Mouse (Mus musculus) erythroblast, embryonic 14.5 days (primary cell): ENCODE measurements around the gene Slc17a4. TPM values are rescaled to one million over a fixed set of nuclear protein-coding genes. Genes with fewer than 3 reads are reported as not detected.

Experiments
- H3K27me3 ChIP-seq: 2 replicates; pipeline ENCODE4 v1.6.1; 2012; ENCODE audit warnings: inconsistent platforms; ENCODE audit not compliant: control insufficient read depth
- H3K36me3 ChIP-seq: 2 replicates; pipeline ENCODE4 v1.6.1; 2012; ENCODE audit warnings: mild to moderate bottlenecking, inconsistent platforms; ENCODE audit not compliant: control insufficient read depth
- H3K4me1 ChIP-seq: 2 replicates; pipeline ENCODE4 v1.6.1; 2012; ENCODE audit warnings: inconsistent platforms; ENCODE audit not compliant: control insufficient read depth
- H3K4me3 ChIP-seq: replicated peaks from 2 replicates; pipeline ENCODE3; 2012; ENCODE audit warnings: moderate library complexity, mild to moderate bottlenecking, inconsistent platforms
- H3K9me3 ChIP-seq: 2 replicates; pipeline ENCODE4 v1.6.1; 2012; ENCODE audit warnings: low read length, inconsistent platforms, mixed read lengths; ENCODE audit not compliant: control insufficient read depth
- GATA1 ChIP-seq: IDR thresholded peaks from 2 replicates; pipeline ENCODE4 v1.6.1; 2012; ENCODE audit warnings: low read length, inconsistent platforms, mixed read lengths
- TAL1 ChIP-seq: IDR thresholded peaks from 3 replicates; pipeline ENCODE4 v1.6.1; 2012; ENCODE audit warnings: low read length, inconsistent platforms, mixed read lengths
- polyA plus RNA-seq: library from polyadenylated mRNA; stranded (reverse); fragments of >175 nt; gene quantifications from 2 replicates; pipeline ENCODE4 v1.2.3, GENCODE M21; 2012

Slc17a4 gene
- polyA plus RNA-seq, 1 experiment, result not detected

DNA sequence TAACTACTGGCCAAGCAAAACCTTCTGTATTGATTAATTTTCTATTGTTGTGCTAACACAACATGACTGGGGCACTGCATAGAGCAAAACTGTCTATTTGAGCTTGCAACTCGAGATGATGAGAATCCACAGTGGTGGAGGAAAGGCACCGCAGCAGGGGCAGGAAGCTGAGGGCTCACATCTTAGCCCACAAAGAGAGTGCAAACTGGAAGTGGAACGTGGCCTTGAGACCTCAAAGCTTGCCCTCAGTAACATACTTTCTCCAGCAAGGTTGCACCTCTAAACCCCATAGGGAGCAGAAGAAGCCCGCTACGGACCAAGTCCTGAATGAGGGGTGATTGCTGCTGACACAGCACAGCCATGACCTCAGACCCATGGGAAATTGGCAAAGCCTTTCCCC, 4.7 kb downstream of the Slc17a4 start:
- Histone ChIP-seq H3K4me3 (no peak overlapping the region), H3K27me3 (no peaks in the 10 kb centered on the region), H3K36me3 (no peaks in the 10 kb centered on the region), H3K4me1 (peaks cover 11% of the 10 kb centered on the region), H3K9me3 (no peaks in the 10 kb centered on the region)
- TF ChIP-seq GATA1, result no peak

DNA sequence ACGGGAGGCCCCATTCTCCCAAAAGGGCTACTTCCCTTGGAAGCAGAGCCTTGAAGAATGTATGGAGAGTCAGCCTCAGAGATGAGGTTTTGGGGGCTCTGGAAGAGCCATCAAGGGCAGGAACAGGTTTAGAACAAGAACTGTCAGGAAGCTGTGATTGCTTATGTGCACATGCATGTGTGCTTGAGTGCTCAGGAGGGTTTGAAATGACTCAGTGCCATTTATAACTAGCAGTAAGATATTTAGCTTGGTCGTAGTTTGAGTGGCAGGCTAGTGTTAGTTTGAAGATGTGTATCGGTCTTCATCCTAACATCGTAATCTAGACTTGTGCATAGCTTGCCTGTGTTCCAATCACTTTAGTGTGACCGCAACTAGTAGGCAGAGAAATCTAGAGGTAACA, 7.9 kb downstream of the Slc17a4 start:
- no peak overlapping the region for H3K4me3 ChIP-seq
- no peaks in the 10 kb centered on the region for H3K9me3 ChIP-seq
- no peak for TF ChIP-seq GATA1
- TF ChIP-seq TAL1, result no peak
- H3K27me3 ChIP-seq, result no peaks in the 10 kb centered on the region
- peaks cover 4% of the 10 kb centered on the region for H3K4me1 ChIP-seq
- no peaks in the 10 kb centered on the region for H3K36me3 ChIP-seq

DNA sequence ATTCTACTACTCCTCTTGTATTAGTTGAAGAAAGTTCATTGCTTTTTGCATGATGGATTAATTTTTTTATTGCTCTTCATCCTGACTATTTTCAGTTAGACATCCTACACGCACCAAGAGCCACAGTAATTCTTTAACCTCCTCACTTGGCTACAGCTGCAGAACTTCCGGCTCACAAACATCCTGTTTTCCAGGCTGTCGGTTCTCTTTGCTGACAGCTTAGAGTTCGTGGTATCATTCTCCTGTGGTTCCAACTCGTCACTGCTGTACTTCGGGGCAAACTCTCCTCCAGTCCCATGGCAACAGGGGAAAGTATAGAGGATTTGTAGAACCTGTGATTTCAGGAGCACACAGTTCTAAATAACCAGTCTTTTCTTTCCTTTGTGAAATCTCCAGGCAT, 16.6 kb downstream of the Slc17a4 start:
- Histone ChIP-seq H3K27me3 (no peaks in the 10 kb centered on the region), H3K36me3 (no peaks in the 10 kb centered on the region), H3K4me1 (no peaks in the 10 kb centered on the region), H3K4me3 (no peak overlapping the region), H3K9me3 (no peaks in the 10 kb centered on the region)
- no peak for TF ChIP-seq GATA1
- TF ChIP-seq TAL1, result no peak

DNA sequence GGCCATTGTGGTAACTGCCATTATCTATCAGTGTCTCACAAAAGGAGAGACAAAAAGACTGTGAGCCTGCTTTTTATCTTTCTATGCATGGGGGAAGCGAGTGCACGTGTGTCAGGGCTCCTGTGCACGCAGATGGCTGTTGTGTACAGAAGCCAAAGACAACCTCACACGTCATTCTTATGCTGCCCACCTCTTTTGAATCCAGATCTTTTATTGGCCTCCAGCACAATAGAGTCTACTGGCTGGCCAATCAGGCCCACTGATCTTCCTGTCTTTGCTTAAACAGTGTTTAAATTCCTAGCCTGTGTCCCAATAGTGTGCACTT, 21.6 kb downstream of the Slc17a4 start:
- Histone ChIP-seq H3K9me3 (no peaks in the 10 kb centered on the region), H3K4me3 (no peak overlapping the region)

DNA sequence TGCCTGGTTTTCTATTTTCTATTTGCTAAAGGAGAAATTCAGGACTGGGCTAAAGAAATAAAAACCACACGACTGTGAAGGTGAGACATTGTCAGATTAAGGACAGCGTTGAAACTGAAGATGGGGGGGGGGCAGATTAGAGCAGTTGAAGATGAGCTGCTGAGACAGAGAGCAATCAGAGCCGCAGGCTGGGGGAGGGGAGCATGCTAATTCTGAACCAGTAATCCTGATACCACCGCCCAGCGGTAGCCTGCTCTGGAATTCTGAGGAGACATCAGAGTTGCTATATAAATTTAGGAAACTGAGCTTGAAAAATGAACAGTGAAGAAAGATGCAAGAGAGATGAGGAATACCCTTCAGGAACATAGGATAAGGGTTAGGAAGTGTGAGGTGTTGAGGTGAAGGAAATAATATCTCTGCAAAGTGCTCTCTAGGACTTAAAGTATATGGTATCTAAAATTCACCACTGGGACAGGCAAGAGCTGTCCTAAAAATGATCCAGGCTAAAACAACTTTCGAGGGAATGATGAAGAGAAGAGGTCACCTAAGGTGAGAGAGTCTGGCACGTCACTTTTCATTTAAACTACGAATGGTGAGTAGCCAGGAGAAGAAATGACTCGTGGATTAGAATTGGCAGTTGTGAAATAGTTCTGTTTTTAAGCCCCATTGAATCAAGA, 22.1 kb downstream of the Slc17a4 start:
- H3K9me3 ChIP-seq, result no peaks in the 10 kb centered on the region
- no peaks in the 10 kb centered on the region for H3K4me1 ChIP-seq
- no peaks in the 10 kb centered on the region for H3K36me3 ChIP-seq
- H3K4me3 ChIP-seq, result no peak overlapping the region
- H3K27me3 ChIP-seq, result no peaks in the 10 kb centered on the region
- TF ChIP-seq TAL1 (no peak), GATA1 (no peak)

More for the DNA sequence above, 21.6 kb downstream of the Slc17a4 start:
- Histone ChIP-seq H3K27me3 (no peaks in the 10 kb centered on the region), H3K36me3 (no peaks in the 10 kb centered on the region), H3K4me1 (no peaks in the 10 kb centered on the region)
- TF ChIP-seq TAL1, result no peak
- TF ChIP-seq GATA1, result no peak

DNA sequence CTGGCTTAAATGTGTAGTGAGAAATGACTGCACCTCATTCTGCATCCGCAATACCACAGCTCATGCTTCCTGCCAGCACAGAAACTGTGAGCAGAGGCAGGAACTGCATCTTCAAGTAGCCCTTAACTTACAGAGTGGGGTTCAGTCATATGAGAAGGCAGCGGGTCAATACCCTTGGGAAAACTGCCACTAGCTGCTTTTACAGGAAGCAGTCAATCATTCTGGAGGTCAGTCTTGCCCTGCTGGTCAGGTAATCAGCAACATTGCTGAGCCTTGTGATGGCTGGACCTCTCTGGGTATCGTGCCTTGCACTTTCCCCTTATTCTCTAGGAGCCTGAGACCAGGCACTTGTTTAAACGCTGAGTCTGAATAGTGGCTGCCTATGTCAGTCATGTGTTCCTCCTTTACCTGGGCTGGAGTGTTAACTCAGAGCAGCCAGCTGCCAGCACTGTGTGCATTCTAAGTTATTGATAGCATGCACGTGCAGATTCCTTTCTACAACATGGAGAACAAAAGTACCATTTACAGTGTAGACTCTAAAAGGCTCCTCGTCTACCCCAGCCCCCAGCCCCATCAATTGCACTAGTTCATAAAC, 25.7 kb downstream of the Slc17a4 start:
- Histone ChIP-seq H3K36me3 (no peaks in the 10 kb centered on the region), H3K4me1 (peaks cover 9% of the 10 kb centered on the region), H3K9me3 (no peaks in the 10 kb centered on the region), H3K27me3 (no peaks in the 10 kb centered on the region), H3K4me3 (no peak overlapping the region)
- TF ChIP-seq GATA1 (no peak), TAL1 (no peak)

DNA sequence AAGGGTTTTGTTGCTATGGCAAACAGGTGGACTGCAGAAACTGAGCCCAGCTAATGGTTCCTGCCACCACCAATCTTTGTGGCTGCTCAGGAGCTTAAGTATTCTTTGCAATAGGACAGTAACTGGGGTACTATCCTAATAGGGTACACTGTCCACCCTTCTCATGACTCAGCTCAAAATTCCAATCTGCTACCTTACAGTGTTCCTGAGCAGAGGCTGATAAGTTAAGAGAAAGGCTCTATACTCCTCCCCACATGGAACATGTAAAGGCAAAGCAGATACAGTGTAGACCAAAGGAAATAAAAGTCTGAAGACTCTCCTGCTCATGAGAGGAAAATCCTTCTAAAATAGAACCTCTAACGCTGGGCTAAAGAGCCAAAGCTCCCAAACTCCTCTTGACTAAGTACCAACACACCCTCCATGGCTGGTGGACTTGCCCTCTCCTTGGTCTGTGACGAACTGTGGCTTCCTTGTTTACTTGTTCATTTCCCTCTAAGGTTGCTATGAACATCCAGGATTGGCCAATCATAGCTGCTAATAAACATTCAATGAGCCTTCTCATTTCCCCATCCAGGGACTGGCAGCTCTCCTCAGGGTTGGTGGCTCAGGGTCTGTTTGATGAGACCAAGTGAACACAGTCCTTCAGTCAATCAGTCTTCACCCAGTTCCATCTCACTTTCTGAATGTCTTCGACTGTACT, 27.6 kb downstream of the Slc17a4 start:
- TF ChIP-seq TAL1 (no peak), GATA1 (no peak)
- Histone ChIP-seq H3K27me3 (no peaks in the 10 kb centered on the region), H3K9me3 (no peaks in the 10 kb centered on the region), H3K4me3 (no peak overlapping the region), H3K4me1 (peaks cover 9% of the 10 kb centered on the region), H3K36me3 (no peaks in the 10 kb centered on the region)

DNA sequence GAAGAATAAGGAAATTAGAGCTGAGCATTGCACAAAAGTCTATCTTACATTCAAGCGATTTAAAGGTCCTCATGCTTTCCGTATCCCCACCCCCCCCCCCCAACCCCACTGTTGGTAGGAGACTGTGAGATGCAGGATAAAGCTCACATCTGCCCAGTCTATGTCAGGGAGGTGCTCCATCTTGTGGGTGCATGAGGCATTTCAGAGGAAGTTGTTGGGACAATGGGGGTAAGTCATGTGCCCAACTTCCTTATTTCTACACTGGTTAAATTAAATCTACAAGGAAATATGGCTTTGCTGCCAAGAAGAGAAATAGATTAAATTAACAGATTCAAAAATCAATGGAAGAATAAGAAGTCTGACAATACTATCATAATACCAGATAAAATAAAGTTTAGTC, 29.3 kb downstream of the Slc17a4 start:
- TF ChIP-seq TAL1 (no peak), GATA1 (no peak)
- no peaks in the 10 kb centered on the region for H3K9me3 ChIP-seq
- no peaks in the 10 kb centered on the region for H3K36me3 ChIP-seq
- peaks cover 9% of the 10 kb centered on the region for H3K4me1 ChIP-seq
- H3K27me3 ChIP-seq, result no peaks in the 10 kb centered on the region
- H3K4me3 ChIP-seq, result no peak overlapping the region

DNA sequence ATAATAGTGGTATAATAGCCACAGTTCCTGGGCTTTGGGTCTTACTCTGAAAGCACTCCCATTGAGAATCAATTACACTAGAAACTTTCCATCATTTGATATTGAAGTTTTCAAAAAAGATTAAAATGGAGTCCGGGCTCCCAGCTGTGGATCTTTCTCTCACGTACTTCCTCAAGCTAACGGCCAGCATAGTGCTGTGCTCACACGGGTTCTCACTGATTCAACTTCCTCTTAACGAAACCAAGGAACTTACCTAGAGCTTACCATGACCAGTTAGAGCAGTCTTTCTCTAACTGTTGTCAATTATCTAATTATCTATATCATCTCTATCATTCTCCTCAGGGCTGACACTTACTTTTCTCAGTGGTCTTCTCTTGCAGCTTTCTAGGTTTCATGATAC, 35.2 kb downstream of the Slc17a4 start:
- TF ChIP-seq GATA1, result no peak
- no peak for TF ChIP-seq TAL1
- no peaks in the 10 kb centered on the region for H3K4me1 ChIP-seq
- no peaks in the 10 kb centered on the region for H3K36me3 ChIP-seq
- no peak overlapping the region for H3K4me3 ChIP-seq
- no peaks in the 10 kb centered on the region for H3K27me3 ChIP-seq
- H3K9me3 ChIP-seq, result no peaks in the 10 kb centered on the region
